ENCODE assay signal across 8 mouse cellular contexts in the genomic region with DNA sequence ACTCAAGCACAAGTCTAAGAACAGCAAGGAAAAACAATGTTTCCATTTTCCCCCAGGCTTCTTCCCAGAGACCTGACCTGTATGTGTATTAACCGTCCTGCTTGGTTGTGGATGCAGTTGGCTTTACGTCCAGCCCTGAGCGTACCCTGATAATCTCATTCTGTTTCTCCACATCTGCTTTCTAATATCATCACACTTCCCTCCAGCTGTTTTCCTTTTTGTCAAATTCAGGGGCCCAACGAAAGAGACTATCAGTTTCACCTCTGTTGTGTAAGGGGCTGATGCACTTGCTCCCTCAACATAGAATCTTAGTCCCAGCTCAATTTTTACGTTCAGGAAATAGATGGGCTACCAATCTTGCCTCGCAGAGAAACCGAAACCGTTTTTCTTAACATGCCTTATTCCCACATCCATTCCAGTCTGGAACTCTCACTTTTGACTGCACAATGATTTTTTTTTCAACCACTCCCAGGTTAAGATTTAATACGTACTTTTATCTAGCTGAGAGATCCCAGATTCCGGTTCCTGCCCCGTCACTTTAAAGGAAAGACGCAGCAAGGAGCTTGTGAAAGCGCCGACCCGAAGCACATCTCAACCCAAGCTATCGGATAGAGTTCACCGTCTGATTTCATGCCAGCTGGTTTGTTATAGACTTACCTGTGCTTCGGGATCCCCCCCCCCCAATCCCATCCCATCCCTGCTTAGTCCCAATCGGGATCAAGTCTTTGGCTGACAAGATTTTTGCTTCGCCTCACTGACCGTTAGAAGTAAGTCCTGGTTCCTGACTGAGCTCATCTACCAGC. TPM values are rescaled to one million over a fixed set of nuclear protein-coding genes. Genes with fewer than 3 reads are reported as not detected.
DNase-seq lines count a peak whose midpoint lies in the region; ATAC-seq and TF ChIP-seq lines count a peak whose summit lies in the region.

No protein-coding gene starts in this region.

- ATAC-seq in hindbrain, embryonic 12.5 days (ENCODE audit: low FRiP score): no peak
- ATAC-seq in midbrain, embryonic 12.5 days (ENCODE audit: low FRiP score, low read depth): no peak

- H3K4me3 ChIP-seq in lung, adult 2 months (replicated peaks; ENCODE audit: extremely low read depth, low read depth, low read length): peak overlapping the region; percentile 69
- H3K4me3 ChIP-seq in bone marrow macrophage, adult 2 months (ENCODE audit: insufficient read depth, low read length): peak overlapping the region; percentile 91
- H3K4me3 ChIP-seq in hindbrain, embryonic 12.5 days: peak overlapping the region; percentile 97
- peak overlapping the region; percentile 83 for H3K4me3 ChIP-seq in midbrain, embryonic 12.5 days

- H3K9me3 ChIP-seq in hindbrain, embryonic 12.5 days (replicated peaks): no peaks in the 10 kb centered on the region
- no peaks in the 10 kb centered on the region for H3K9me3 ChIP-seq in midbrain, embryonic 12.5 days

- no peaks in the 10 kb centered on the region for H3K36me3 ChIP-seq in hindbrain, embryonic 12.5 days
- no peaks in the 10 kb centered on the region for H3K36me3 ChIP-seq in midbrain, embryonic 12.5 days

- peak overlapping the region; percentile 91 for H3K9ac ChIP-seq in hindbrain, embryonic 12.5 days
- peak overlapping the region; percentile 81 for H3K9ac ChIP-seq in midbrain, embryonic 12.5 days (replicated peaks)

- H3K4me1 ChIP-seq in lung, adult 2 months (ENCODE audit: control insufficient read depth, insufficient read depth, low read length): peaks cover 6% of the 10 kb centered on the region
- peaks cover 51% of the 10 kb centered on the region for H3K4me1 ChIP-seq in bone marrow macrophage, adult 2 months (ENCODE audit: control insufficient read depth, insufficient read depth, low read length)
- peaks cover 28% of the 10 kb centered on the region for H3K4me1 ChIP-seq in hindbrain, embryonic 12.5 days
- H3K4me1 ChIP-seq in midbrain, embryonic 12.5 days: peaks cover 22% of the 10 kb centered on the region

- whole genome bisulfite sequencing in lung, adult 2 months: 2% methylated on average over 21 of the region's 21 CpGs
- WGBS in hindbrain, embryonic 12.5 days: 11% methylated on average over 21 of the region's 21 CpGs
- WGBS in midbrain, embryonic 12.5 days: 16% methylated on average over 21 of the region's 21 CpGs

- no peak for TF ChIP-seq POLR2A in lung, adult 2 months (IDR thresholded peaks at IDR 0.05; ENCODE audit: borderline replicate concordance, extremely low read depth, low read depth, low read length)
- no peak for TF ChIP-seq POLR2A in bone marrow macrophage, adult 2 months (IDR thresholded peaks at IDR 0.05; ENCODE audit: borderline replicate concordance, low read depth, low read length)

- H3K27ac ChIP-seq in bone marrow macrophage, adult 2 months (ENCODE audit: insufficient read depth, low read depth, low read length): peak overlapping the region; percentile 14; the same call in 1 of the 2 replicates
- H3K27ac ChIP-seq in hindbrain, embryonic 12.5 days: no peak overlapping the region
- no peak overlapping the region for H3K27ac ChIP-seq in midbrain, embryonic 12.5 days (replicated peaks)

- no peak for TF ChIP-seq CTCF in lung, adult 2 months (IDR thresholded peaks at IDR 0.05; ENCODE audit: insufficient read depth, low read length)
- TF ChIP-seq CTCF in bone marrow macrophage, adult 2 months (IDR thresholded peaks at IDR 0.05; ENCODE audit: low read depth, low read length): no peak

- peaks cover 3% of the 10 kb centered on the region; the same call in 1 of the 2 replicates for H3K27me3 ChIP-seq in hindbrain, embryonic 12.5 days
- H3K27me3 ChIP-seq in midbrain, embryonic 12.5 days: 0 out of 2 replicates have a peak, but pooled peaks cover 5% of the 10 kb centered on the region

- peak overlapping the region; percentile 66 for H3K4me2 ChIP-seq in hindbrain, embryonic 12.5 days (replicated peaks)
- peak overlapping the region; percentile 79 for H3K4me2 ChIP-seq in midbrain, embryonic 12.5 days (replicated peaks)

- no peak for DNase-seq in lung, adult 2 months
- no peak for DNase-seq in lung, postnatal 36 days
- DNase-seq in layer of hippocampus, adult 11-12 months (ENCODE audit: low spot score): no peak
- no peak for DNase-seq in frontal cortex, postnatal 10 days (ENCODE audit: low spot score in 2 of 2)
- DNase-seq in gastrocnemius, adult 8-10 months (ENCODE audit: low spot score in 2 of 2): no peak

RNA-seq across cellular contexts. Expression of a gene that starts 1.0 kb away (rescaled TPM):
- polyA plus RNA-seq in lung, adult 2 months (2012; rRNA removed): 62.9 and 74.4 TPM in 2 replicates
- polyA plus RNA-seq in bone marrow macrophage, adult 2 months (2012; ENCODE audit: insufficient read depth, insufficient read length, missing spikeins): 34.1 and 40.1 TPM in 2 replicates
- polyA plus RNA-seq in hindbrain, embryonic 12.5 days (2016; fragmentation: Nextera tagmentation; extraction: Ambion mirVana): 17.0 and 17.4 TPM in 2 replicates
- polyA plus RNA-seq in midbrain, embryonic 12.5 days (2016; fragmentation: Nextera tagmentation; extraction: Ambion mirVana): 15.8 and 16.7 TPM in 2 replicates
- total RNA-seq in gastrocnemius, adult 8-10 months (2022): 10 to 100 TPM; 26.4 to 36.4 (median 31.5) TPM

RNA-seq across cellular contexts. Expression of a gene that starts 15.8 kb away (rescaled TPM):
- 3.4 and 4.1 TPM in 2 replicates for polyA plus RNA-seq in lung, adult 2 months (2012; rRNA removed)
- polyA plus RNA-seq in bone marrow macrophage, adult 2 months (2012; ENCODE audit: insufficient read depth, insufficient read length, missing spikeins): 23.4 and 26.1 TPM in 2 replicates
- polyA plus RNA-seq in hindbrain, embryonic 12.5 days (2016; fragmentation: Nextera tagmentation; extraction: Ambion mirVana): 10.5 and 12.5 TPM in 2 replicates
- 9.7 and 9.9 TPM in 2 replicates for polyA plus RNA-seq in midbrain, embryonic 12.5 days (2016; fragmentation: Nextera tagmentation; extraction: Ambion mirVana)
- total RNA-seq in gastrocnemius, adult 8-10 months (2022): 1 to 10 TPM in 2 of 4 experiments, under 1 TPM in 2; 0.67 to 1.1 (median 0.92) TPM
